24 mouse cellular contexts compared by ENCODE assay signal in the genomic region with DNA sequence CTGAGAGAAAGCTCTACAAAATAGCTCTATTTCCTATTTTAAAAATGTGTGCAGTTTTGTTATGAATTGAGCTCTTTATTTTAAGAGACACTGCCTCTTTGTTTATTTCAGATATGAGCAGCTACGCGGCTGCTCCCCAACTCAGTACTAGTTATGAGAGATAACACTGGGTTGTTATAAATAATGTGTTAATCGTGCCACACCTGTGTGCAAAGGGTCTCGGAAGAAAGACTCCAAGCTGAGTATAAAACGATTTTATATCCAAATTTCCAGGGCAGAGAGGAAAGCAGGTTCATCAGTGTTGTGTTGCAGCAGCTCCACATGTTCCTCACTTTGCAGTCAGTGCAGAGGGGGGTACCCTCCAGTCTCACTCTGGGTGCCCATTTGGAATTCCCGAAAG.
A peak's percentile ranks its signal among the peaks of the same experiment; 100 is the strongest.
DNase-seq lines count a peak whose midpoint lies in the region; ATAC-seq and TF ChIP-seq lines count a peak whose summit lies in the region.
"Had no signal": no experiment of that assay in that cellular context is flagged by ENCODE, and none has a peak within 500 bp of the region (broad histone marks: within the 10 kb centered on the region; RNA-seq: fewer than 3 reads in every experiment).

No protein-coding gene starts in this region.

- no peak overlapping the region for H3K4me3 ChIP-seq in liver, embryonic 14.5 days (ENCODE audit: insufficient read depth in 1 of 2, low read depth in 2 of 2, low read length in 2 of 2)
- H3K4me3 ChIP-seq in liver, postnatal 0 days (ENCODE audit: low read depth, low read length): no peak overlapping the region
- no peak overlapping the region for H3K4me3 ChIP-seq in liver, embryonic 16.5 days (ENCODE audit: low read depth, low read length)
- no peak overlapping the region for H3K4me3 ChIP-seq in liver, embryonic 11.5 days (ENCODE audit: low read depth, low read length)
- H3K4me3 ChIP-seq: embryonic facial prominence, embryonic 10.5 days; embryonic facial prominence, embryonic 12.5 days; forebrain, embryonic 13.5 days; forebrain, embryonic 15.5 days had no signal

- H3K27me3 ChIP-seq in liver, embryonic 14.5 days (ENCODE audit: control insufficient read depth, insufficient read depth, low read length): no peaks in the 10 kb centered on the region
- no peaks in the 10 kb centered on the region for H3K27me3 ChIP-seq in liver, postnatal 0 days (ENCODE audit: insufficient read depth, low read length)
- H3K27me3 ChIP-seq in liver, embryonic 16.5 days (ENCODE audit: control insufficient read depth, insufficient read depth, low read depth, low read length): no peaks in the 10 kb centered on the region
- no peaks in the 10 kb centered on the region for H3K27me3 ChIP-seq in liver, embryonic 11.5 days (replicated peaks; ENCODE audit: control insufficient read depth, insufficient read depth, low read length)
- H3K27me3 ChIP-seq: CH12.LX; embryonic facial prominence, embryonic 12.5 days; forebrain, embryonic 13.5 days; forebrain, embryonic 15.5 days had no signal

- H3K9ac ChIP-seq in liver, embryonic 14.5 days (replicated peaks): no peak overlapping the region
- H3K9ac ChIP-seq in liver, postnatal 0 days (replicated peaks): no peak overlapping the region
- no peak overlapping the region for H3K9ac ChIP-seq in liver, embryonic 16.5 days (ENCODE audit: low read depth, low read length)
- H3K9ac ChIP-seq in liver, embryonic 11.5 days (ENCODE audit: low read depth, low read length): no peak overlapping the region
- H3K9ac ChIP-seq: embryonic facial prominence, embryonic 12.5 days; forebrain, embryonic 13.5 days; forebrain, embryonic 15.5 days had no signal

- peak; percentile 57; the same call in 1 of the 2 replicates for ATAC-seq in liver, embryonic 14.5 days (ENCODE audit: insufficient read depth)
- ATAC-seq in liver, postnatal 0 days: no peak
- ATAC-seq in liver, embryonic 16.5 days (ENCODE audit: low read depth): peak; percentile 58
- ATAC-seq in liver, embryonic 11.5 days (replicated peaks; ENCODE audit: low FRiP score): no peak
- peak; percentile 47; the same call in 1 of the 2 replicates for ATAC-seq in megakaryocyte-erythroid progenitor cell, adult 5-6 weeks (replicated peaks; ENCODE audit: low FRiP score, low TSS enrichment, poor library complexity, severe bottlenecking)
- ATAC-seq: activated CD4-positive, CD25-positive, alpha-beta regulatory T cell, adult 4 months; CD4-positive, CD25-positive, alpha-beta regulatory T cell, adult 4 months; forebrain, embryonic 13.5 days; forebrain, embryonic 15.5 days; Patski had no signal

- DNase-seq in liver, embryonic 14.5 days (ENCODE audit: low read depth in 3 of 3, low spot score in 3 of 3): no peak
- no peak for DNase-seq in liver, postnatal 0 days
- no peak for DNase-seq in liver, embryonic 11.5 days (ENCODE audit: low spot score)
- DNase-seq in kidney, adult 18-20 months: no peak
- DNase-seq: adrenal gland, adult 8-10 months; adrenal gland, postnatal 14 days; adrenal gland, postnatal 36 days; B cell, adult 2 months; cerebellum, adult 11-12 months; cerebellum, adult 2 months; cerebellum, adult 9-10 months; cerebellum, postnatal 10 days; cerebellum, postnatal 25 days had no signal

- no peaks in the 10 kb centered on the region for H3K9me3 ChIP-seq in liver, embryonic 14.5 days (ENCODE audit: control insufficient read depth, low read length)
- no peaks in the 10 kb centered on the region for H3K9me3 ChIP-seq in liver, postnatal 0 days (ENCODE audit: low read length)
- no peaks in the 10 kb centered on the region for H3K9me3 ChIP-seq in liver, embryonic 16.5 days (replicated peaks; ENCODE audit: control insufficient read depth, low read length)
- H3K9me3 ChIP-seq in liver, embryonic 11.5 days (ENCODE audit: control insufficient read depth, low read length): no peaks in the 10 kb centered on the region
- H3K9me3 ChIP-seq: embryonic facial prominence, embryonic 10.5 days; embryonic facial prominence, embryonic 12.5 days; forebrain, embryonic 13.5 days; forebrain, embryonic 15.5 days had no signal

- no peaks in the 10 kb centered on the region for H3K36me3 ChIP-seq in liver, embryonic 14.5 days (replicated peaks; ENCODE audit: control insufficient read depth, insufficient read depth, low read depth)
- no peaks in the 10 kb centered on the region for H3K36me3 ChIP-seq in liver, postnatal 0 days (replicated peaks; ENCODE audit: insufficient read depth, low read length)
- no peaks in the 10 kb centered on the region for H3K36me3 ChIP-seq in liver, embryonic 16.5 days (ENCODE audit: control insufficient read depth, insufficient read depth)
- H3K36me3 ChIP-seq in liver, embryonic 11.5 days (ENCODE audit: control insufficient read depth, insufficient read depth, low read length): no peaks in the 10 kb centered on the region
- H3K36me3 ChIP-seq: embryonic facial prominence, embryonic 10.5 days; embryonic facial prominence, embryonic 12.5 days; forebrain, embryonic 15.5 days; G1E had no signal

- TF ChIP-seq EP300 in liver, embryonic 14.5 days (IDR thresholded peaks at IDR 0.05; ENCODE audit: low read depth): 0 out of 2 replicates have a peak, but pooled peaks have one; percentile 42
- TF ChIP-seq EP300 in liver, postnatal 0 days (IDR thresholded peaks at IDR 0.05; ENCODE audit: low read depth): no peak

- 29% methylated on average over 6 of the region's 6 CpGs for WGBS in liver, embryonic 14.5 days (ENCODE audit: insufficient replicate concordance)
- WGBS in liver, postnatal 0 days (ENCODE audit: insufficient replicate concordance): 54% methylated on average over 6 of the region's 6 CpGs
- 38% methylated on average over 6 of the region's 6 CpGs for WGBS in liver, embryonic 16.5 days (ENCODE audit: insufficient replicate concordance)
- WGBS in liver, embryonic 11.5 days: 61% methylated on average over 6 of the region's 6 CpGs

- no peak for TF ChIP-seq CTCF in liver, embryonic 14.5 days (IDR thresholded peaks at IDR 0.05; ENCODE audit: low read depth)
- TF ChIP-seq CTCF in liver, postnatal 0 days (IDR thresholded peaks at IDR 0.05; ENCODE audit: low read depth): no peak

- no peak overlapping the region for H3K27ac ChIP-seq in liver, embryonic 14.5 days
- H3K27ac ChIP-seq in liver, postnatal 0 days (ENCODE audit: low read depth): no peak overlapping the region
- H3K27ac ChIP-seq in liver, embryonic 16.5 days (ENCODE audit: low read length): no peak overlapping the region
- no peak overlapping the region for H3K27ac ChIP-seq in liver, embryonic 11.5 days (ENCODE audit: low read depth, low read length)
- H3K27ac ChIP-seq: embryonic facial prominence, embryonic 10.5 days; embryonic facial prominence, embryonic 12.5 days; forebrain, embryonic 13.5 days; forebrain, embryonic 15.5 days had no signal

- no peak overlapping the region for H3K4me2 ChIP-seq in liver, embryonic 14.5 days (ENCODE audit: low read depth)
- H3K4me2 ChIP-seq in liver, postnatal 0 days (ENCODE audit: low read depth, low read length): no peak overlapping the region
- H3K4me2 ChIP-seq in liver, embryonic 16.5 days (ENCODE audit: low read depth, low read length): no peak overlapping the region
- H3K4me2 ChIP-seq in liver, embryonic 11.5 days: no peak overlapping the region
- H3K4me2 ChIP-seq: embryonic facial prominence, embryonic 12.5 days; forebrain, embryonic 13.5 days; forebrain, embryonic 15.5 days had no signal

- peaks cover 14 to 15% of the 10 kb centered on the region in 2 experiments for H3K4me1 ChIP-seq in liver, embryonic 14.5 days (replicated peaks; ENCODE audit: control insufficient read depth in 2 of 2, insufficient read depth in 2 of 2, low read length in 1 of 2)
- H3K4me1 ChIP-seq in liver, postnatal 0 days (ENCODE audit: insufficient read depth): no peaks in the 10 kb centered on the region
- H3K4me1 ChIP-seq in liver, embryonic 16.5 days (ENCODE audit: control insufficient read depth, low read depth, low read length): peaks cover 5% of the 10 kb centered on the region
- H3K4me1 ChIP-seq in liver, embryonic 11.5 days (replicated peaks; ENCODE audit: control insufficient read depth, insufficient read depth, low read length): peaks cover 4% of the 10 kb centered on the region; the same call in 1 of the 2 replicates
- H3K4me1 ChIP-seq: embryonic facial prominence, embryonic 10.5 days; embryonic facial prominence, embryonic 12.5 days; forebrain, embryonic 13.5 days; forebrain, embryonic 15.5 days had no signal

Comparison
In these comparisons a context has a peak if more than half of its experiments do, and no peak if none do; other contexts are left out.
1. ATAC-seq: peak in liver, embryonic 14.5 days (single experiment), liver, embryonic 16.5 days (single experiment) and megakaryocyte-erythroid progenitor cell, adult 5-6 weeks (single experiment); none in liver, postnatal 0 days (single experiment) and liver, embryonic 11.5 days (single experiment).